ENCODE assay signal across 17 mouse cellular contexts in the genomic region with DNA sequence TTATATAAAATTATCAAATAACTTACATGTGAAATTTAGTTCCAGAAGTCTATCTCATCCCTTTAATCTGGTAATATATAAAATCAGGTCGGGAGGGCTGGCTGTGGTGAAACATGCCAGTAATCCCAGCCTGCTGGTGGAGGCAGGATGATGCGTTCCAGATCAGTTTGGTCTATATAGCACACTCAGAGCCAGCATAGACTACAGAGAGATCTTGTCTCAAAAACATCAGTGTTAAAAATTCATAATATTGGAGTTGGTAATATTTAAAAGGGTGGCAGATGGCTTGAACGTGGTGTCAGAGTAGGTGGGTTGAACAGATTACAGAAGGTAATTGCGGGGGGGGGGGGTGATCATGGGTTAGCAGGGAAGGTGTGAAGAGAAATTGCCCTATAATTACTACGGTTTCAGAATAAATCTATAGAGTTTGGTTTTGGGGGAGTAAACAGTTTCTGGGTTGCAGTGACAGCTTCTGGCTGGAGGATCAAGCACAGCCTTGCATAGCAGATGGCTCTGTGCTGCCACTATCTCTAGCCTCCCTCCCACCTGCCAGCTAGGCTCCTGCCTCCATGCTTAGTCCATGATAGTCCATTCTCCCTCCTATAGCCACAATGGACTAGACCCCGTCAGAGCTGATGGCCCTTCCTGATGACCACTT.
"Had no signal": no experiment of that assay in that cellular context is flagged by ENCODE, and none has a peak within 500 bp of the region (broad histone marks: within the 10 kb centered on the region; RNA-seq: fewer than 3 reads in every experiment).

No protein-coding gene starts in this region.

- H3K9ac ChIP-seq: limb, embryonic 12.5 days; liver, embryonic 13.5 days; liver, postnatal 0 days; lung, embryonic 15.5 days; neural tube, embryonic 15.5 days had no signal

- H3K4me3 ChIP-seq: limb, embryonic 12.5 days; liver, embryonic 13.5 days; lung, embryonic 15.5 days; midbrain, embryonic 10.5 days; myocyte; neural tube, embryonic 15.5 days had no signal

- H3K4me2 ChIP-seq: limb, embryonic 12.5 days; liver, embryonic 13.5 days; lung, embryonic 15.5 days; neural tube, embryonic 15.5 days had no signal

- H3K36me3 ChIP-seq: limb, embryonic 12.5 days; liver, embryonic 13.5 days; lung, embryonic 15.5 days; midbrain, embryonic 10.5 days; neural tube, embryonic 15.5 days had no signal

- H3K4me1 ChIP-seq: lung, embryonic 15.5 days; midbrain, embryonic 10.5 days; neural tube, embryonic 15.5 days had no signal

- H3K27me3 ChIP-seq: limb, embryonic 12.5 days; liver, embryonic 13.5 days; lung, embryonic 15.5 days; neural tube, embryonic 15.5 days had no signal

- H3K27ac ChIP-seq: limb, embryonic 12.5 days; liver, embryonic 13.5 days; lung, embryonic 15.5 days; macrophage; midbrain, embryonic 10.5 days; neural tube, embryonic 15.5 days; stomach, postnatal 0 days had no signal

- H3K9me3 ChIP-seq: limb, embryonic 12.5 days; liver, embryonic 13.5 days; lung, embryonic 15.5 days; neural tube, embryonic 15.5 days had no signal

- DNase-seq: kidney, adult 8-10 months; kidney, postnatal 25 days; liver; liver, embryonic 13.5 days; liver, postnatal 0 days; lung, postnatal 14 days; midbrain, embryonic 14.5 days; right cerebral cortex, adult 18-20 months; right cerebral cortex, postnatal 25 days; thymus, postnatal 4 days had no signal

- ATAC-seq: liver, postnatal 0 days had no signal
